Mouse (Mus musculus) lung, embryonic 15.5 days (tissue): ENCODE results near the gene Ttyh1. TPM values are rescaled to one million over a fixed set of nuclear protein-coding genes. Genes with fewer than 3 reads are reported as not detected.

Experiments used
- ATAC-seq: fragments of 200-750 bp; cut with Nextera tagmentation; 2 replicates; pipeline ENCODE4 v1.8.0; 2017; ENCODE audit warnings: moderate number of reproducible peaks, borderline replicate concordance; ENCODE audit not compliant: low FRiP score, low TSS enrichment; ENCODE audit errors: extremely low read depth
- H3K27ac ChIP-seq: fragments of 300-500 bp; sonication (generic); 2 replicates; pipeline ENCODE4 v1.5.1; 2015; ENCODE audit warnings: moderate library complexity, mild to moderate bottlenecking, inconsistent platforms
- H3K27me3 ChIP-seq: fragments of 300-500 bp; sonication (generic); 2 replicates; pipeline ENCODE4 v1.6.1; 2015; ENCODE audit warnings: inconsistent platforms
- H3K36me3 ChIP-seq: fragments of 300-500 bp; sonication (generic); 2 replicates; pipeline ENCODE4 v1.6.1; 2015; ENCODE audit warnings: inconsistent platforms
- H3K4me1 ChIP-seq: fragments of 300-500 bp; sonication (generic); 2 replicates; pipeline ENCODE4 v1.6.1; 2015; ENCODE audit warnings: inconsistent platforms
- H3K4me2 ChIP-seq: fragments of 300-500 bp; sonication (generic); 2 replicates; pipeline ENCODE4 v1.6.1; 2015; ENCODE audit warnings: inconsistent platforms, mild to moderate bottlenecking, moderate library complexity
- H3K4me3 ChIP-seq: fragments of 300-500 bp; sonication (generic); 2 replicates; pipeline ENCODE4 v1.5.1; 2015; ENCODE audit warnings: mild to moderate bottlenecking, inconsistent platforms
- H3K9ac ChIP-seq: fragments of 300-500 bp; sonication (generic); 2 replicates; pipeline ENCODE4 v1.6.1; 2015; ENCODE audit warnings: inconsistent platforms
- H3K9me3 ChIP-seq: fragments of 300-500 bp; sonication (generic); 2 replicates; pipeline ENCODE4 v1.6.1; 2016; ENCODE audit warnings: inconsistent platforms
- WGBS: fragments of 180-500 bp; shearing (Covaris S2); methylation state at CpG from one replicate; pipeline ENCODE4 v1.1.7; 2015; 5-methylcytosine and 5-hydroxymethylcytosine counted together
- polyA plus RNA-seq: library from polyadenylated mRNA; unstranded; fragments of >200 nt; fragmentation: Nextera tagmentation; extraction: Ambion mirVana; gene quantifications from 2 replicates; pipeline ENCODE4 v1.2.1, GENCODE M21; 2015

The Ttyh1 gene
- polyA plus RNA-seq, 1 experiment from 2014 or later: 2.2 TPM

- H3K27ac ChIP-seq: no peak overlapping the region
- no peaks in the 10 kb centered on the region for H3K36me3 ChIP-seq
- no peak overlapping the region for H3K9ac ChIP-seq
- H3K4me3 ChIP-seq: no peak overlapping the region
- H3K4me1 ChIP-seq: no peaks in the 10 kb centered on the region
- no peaks in the 10 kb centered on the region for H3K27me3 ChIP-seq
- H3K4me2 ChIP-seq: no peak overlapping the region
- ATAC-seq: no peak
- 49% methylated on average over 8 of the region's 8 CpGs for WGBS
- H3K9me3 ChIP-seq: no peaks in the 10 kb centered on the region
Measured at GRCm38 (mm10) chr7:4091170-4091569, 28.0 kb upstream of the Ttyh1 start.

GRCm38 (mm10) chr7:4098301-4098700 lies 20.9 kb upstream of the Ttyh1 start:
- ATAC-seq: no peak
- H3K27ac ChIP-seq: no peak overlapping the region
- 66% methylated on average over 2 of the region's 2 CpGs for WGBS
- no peaks in the 10 kb centered on the region for H3K27me3 ChIP-seq
- no peak overlapping the region for H3K4me3 ChIP-seq
- H3K4me2 ChIP-seq: no peak overlapping the region
- H3K4me1 ChIP-seq: no peaks in the 10 kb centered on the region
- H3K9me3 ChIP-seq: no peaks in the 10 kb centered on the region
- no peak overlapping the region for H3K9ac ChIP-seq
- H3K36me3 ChIP-seq: no peaks in the 10 kb centered on the region

- Histone ChIP-seq H3K9ac (no peak overlapping the region), H3K4me2 (no peak overlapping the region), H3K4me3 (no peak overlapping the region), H3K9me3 (no peaks in the 10 kb centered on the region), H3K36me3 (no peaks in the 10 kb centered on the region), H3K4me1 (no peaks in the 10 kb centered on the region), H3K27me3 (no peaks in the 10 kb centered on the region), H3K27ac (no peak overlapping the region)
- WGBS: 47% methylated on average over 2 of the region's 2 CpGs
- no peak for ATAC-seq
Measured at GRCm38 (mm10) chr7:4098832-4099231, 20.4 kb upstream of the Ttyh1 start.

GRCm38 (mm10) chr7:4101144-4101543 lies 18.1 kb upstream of the Ttyh1 start:
- Histone ChIP-seq H3K9ac (no peak overlapping the region), H3K27ac (no peak overlapping the region), H3K4me1 (no peaks in the 10 kb centered on the region), H3K9me3 (no peaks in the 10 kb centered on the region), H3K27me3 (no peaks in the 10 kb centered on the region), H3K36me3 (no peaks in the 10 kb centered on the region), H3K4me2 (no peak overlapping the region), H3K4me3 (no peak overlapping the region)
- ATAC-seq: no peak
- WGBS: 76% methylated on average over 5 of the region's 5 CpGs

- WGBS: 9% methylated on average over 4 of the region's 4 CpGs
- no peaks in the 10 kb centered on the region for H3K27me3 ChIP-seq
- H3K4me2 ChIP-seq: no peak overlapping the region
- ATAC-seq: no peak
- no peak overlapping the region for H3K4me3 ChIP-seq
- H3K9ac ChIP-seq: no peak overlapping the region
- no peaks in the 10 kb centered on the region for H3K36me3 ChIP-seq
- H3K27ac ChIP-seq: no peak overlapping the region
- H3K4me1 ChIP-seq: no peaks in the 10 kb centered on the region
- no peaks in the 10 kb centered on the region for H3K9me3 ChIP-seq
Measured at GRCm38 (mm10) chr7:4103411-4103810, 15.8 kb upstream of the Ttyh1 start.

GRCm38 (mm10) chr7:4111766-4112165 lies 7.4 kb upstream of the Ttyh1 start:
- H3K9me3 ChIP-seq: no peaks in the 10 kb centered on the region
- H3K4me1 ChIP-seq: no peaks in the 10 kb centered on the region
- no peak overlapping the region for H3K27ac ChIP-seq
- no peak overlapping the region for H3K9ac ChIP-seq
- H3K4me3 ChIP-seq: no peak overlapping the region
- 36% methylated on average over 3 of the region's 3 CpGs for WGBS
- ATAC-seq: no peak
- no peaks in the 10 kb centered on the region for H3K27me3 ChIP-seq
- no peak overlapping the region for H3K4me2 ChIP-seq
- no peaks in the 10 kb centered on the region for H3K36me3 ChIP-seq

GRCm38 (mm10) chr7:4117050-4117814 lies 2.0 kb upstream of the Ttyh1 start:
- Histone ChIP-seq H3K36me3 (no peaks in the 10 kb centered on the region), H3K9ac (no peak overlapping the region), H3K4me2 (no peak overlapping the region), H3K27ac (no peak overlapping the region), H3K4me1 (peaks cover 5% of the 10 kb centered on the region; the same call in 1 of the 2 replicates), H3K9me3 (no peaks in the 10 kb centered on the region), H3K4me3 (no peak overlapping the region), H3K27me3 (peaks cover 32% of the 10 kb centered on the region)
- WGBS: 69% methylated on average over 8 of the region's 8 CpGs
- ATAC-seq: no peak

GRCm38 (mm10) chr7:4119976-4120921 lies 1.0 kb downstream of the Ttyh1 start:
- Histone ChIP-seq H3K9ac (no peak overlapping the region), H3K4me1 (peaks cover 11% of the 10 kb centered on the region; the same call in 1 of the 2 replicates), H3K4me2 (peak overlapping the region; percentile 82), H3K27me3 (peaks cover 32% of the 10 kb centered on the region), H3K36me3 (no peaks in the 10 kb centered on the region), H3K27ac (no peak overlapping the region), H3K9me3 (no peaks in the 10 kb centered on the region), H3K4me3 (peak overlapping the region; percentile 47)
- no peak for ATAC-seq
- 19% methylated on average over 12 of the region's 19 CpGs for WGBS

- H3K4me1 ChIP-seq: peaks cover 11% of the 10 kb centered on the region; the same call in 1 of the 2 replicates
- H3K4me2 ChIP-seq: no peak overlapping the region
- no peak overlapping the region for H3K27ac ChIP-seq
- 49% methylated on average over 11 of the region's 11 CpGs for WGBS
- H3K36me3 ChIP-seq: no peaks in the 10 kb centered on the region
- no peaks in the 10 kb centered on the region for H3K9me3 ChIP-seq
- no peak overlapping the region for H3K9ac ChIP-seq
- no peak for ATAC-seq
- H3K4me3 ChIP-seq: no peak overlapping the region
- H3K27me3 ChIP-seq: peaks cover 32% of the 10 kb centered on the region
Measured at GRCm38 (mm10) chr7:4122076-4122768, 3.0 kb downstream of the Ttyh1 start.

GRCm38 (mm10) chr7:4122783-4123182 lies 3.6 kb downstream of the Ttyh1 start:
- no peak overlapping the region for H3K9ac ChIP-seq
- no peaks in the 10 kb centered on the region for H3K36me3 ChIP-seq
- no peak overlapping the region for H3K4me2 ChIP-seq
- no peak overlapping the region for H3K27ac ChIP-seq
- no peak for ATAC-seq
- peaks cover 11% of the 10 kb centered on the region; the same call in 1 of the 2 replicates for H3K4me1 ChIP-seq
- 81% methylated on average over 10 of the region's 10 CpGs for WGBS
- peaks cover 32% of the 10 kb centered on the region for H3K27me3 ChIP-seq
- H3K4me3 ChIP-seq: no peak overlapping the region
- H3K9me3 ChIP-seq: no peaks in the 10 kb centered on the region

GRCm38 (mm10) chr7:4123732-4124131 lies 4.5 kb downstream of the Ttyh1 start:
- Histone ChIP-seq H3K9ac (no peak overlapping the region), H3K9me3 (no peaks in the 10 kb centered on the region), H3K4me3 (no peak overlapping the region), H3K27me3 (peaks cover 27% of the 10 kb centered on the region), H3K4me1 (peaks cover 11% of the 10 kb centered on the region; the same call in 1 of the 2 replicates), H3K27ac (no peak overlapping the region), H3K36me3 (no peaks in the 10 kb centered on the region), H3K4me2 (no peak overlapping the region)
- peak; percentile 27; the same call in 1 of the 2 replicates for ATAC-seq
- WGBS: 78% methylated on average over 1 of the region's 1 CpGs
